Mouse (Mus musculus) heart, adult 2 months (tissue): ENCODE results near the gene Lhpp. TPM values are rescaled to one million over a fixed set of nuclear protein-coding genes. Genes with fewer than 3 reads are reported as not detected.
A peak's percentile ranks its signal among the peaks of the same experiment; 100 is the strongest.

Source experiments
- DNase-seq, 2 experiments: peaks; one replicate each; pipeline ENCODE4 v3.0.0; 2021
- H3K27ac ChIP-seq: fragments of 200-600 bp; 2 replicates; pipeline ENCODE4 v1.8.1; 2022
- H3K27me3 ChIP-seq: fragments of 200-500 bp; 2 replicates; pipeline ENCODE4 v1.6.1; 2012; ENCODE audit warnings: mild to moderate bottlenecking, low read length, inconsistent platforms, mixed read lengths; ENCODE audit not compliant: control insufficient read depth, insufficient read depth
- H3K36me3 ChIP-seq: fragments of 200-500 bp; 2 replicates; pipeline ENCODE4 v1.6.1; 2012; ENCODE audit warnings: low read length, inconsistent platforms; ENCODE audit not compliant: control insufficient read depth, insufficient read depth
- H3K4me1 ChIP-seq: fragments of 200-500 bp; 2 replicates; pipeline ENCODE4 v1.6.1; 2011; ENCODE audit warnings: low read length; ENCODE audit not compliant: control insufficient read depth, insufficient read depth
- H3K4me3 ChIP-seq: fragments of 200-600 bp; 2 replicates; pipeline ENCODE4 v1.8.1; 2022
- H3K79me2 ChIP-seq: fragments of 200-500 bp; replicated peaks from 2 replicates; pipeline ENCODE4 v1.6.1; 2012; ENCODE audit warnings: mild to moderate bottlenecking, inconsistent platforms, low read length, moderate library complexity, mixed read lengths; ENCODE audit not compliant: control insufficient read depth, insufficient read depth
- H3K9ac ChIP-seq: fragments of 200-500 bp; 2 replicates; pipeline ENCODE4 v1.6.1; 2012; ENCODE audit warnings: low read depth, mild to moderate bottlenecking, control low read depth, inconsistent platforms, low read length, mixed read lengths
- CTCF ChIP-seq: fragments of 200-600 bp; IDR thresholded peaks from 2 replicates; pipeline ENCODE4 v1.8.1; 2022; ENCODE audit warnings: antibody characterized with exemption, mild to moderate bottlenecking, moderate library complexity
- EP300 ChIP-seq: fragments of 200-500 bp; IDR thresholded peaks from 2 replicates; pipeline ENCODE4 v1.6.1; 2011; ENCODE audit warnings: low read depth, low read length, control low read depth; ENCODE audit not compliant: insufficient read depth
- POLR2A ChIP-seq: fragments of 200-500 bp; IDR thresholded peaks from 2 replicates; pipeline ENCODE4 v1.6.1; 2011; ENCODE audit warnings: mild to moderate bottlenecking, low read depth, low read length, control low read depth; ENCODE audit not compliant: insufficient read depth
- WGBS: fragments of 180-500 bp; shearing (Covaris S2); methylation state at CpG from one replicate; pipeline ENCODE4 v1.1.7; 2018; 5-methylcytosine and 5-hydroxymethylcytosine counted together
- intact Hi-C: fragments of 180-260 bp; cut with DNase I; formaldehyde crosslinking; loops from one replicate; pipeline ENCODE4 v1.15.1; 2025
- polyA plus RNA-seq: library from polyadenylated mRNA; depleted of rRNA; stranded (reverse); fragments of >200 nt; gene quantifications from 2 replicates; pipeline ENCODE4 v1.2.3, GENCODE M21; 2012
- total RNA-seq, 2 experiments: library from RNA; stranded (reverse); gene quantifications; 2 replicates each; pipeline ENCODE4 v1.2.3; 2021

The Lhpp gene
- total and polyA plus RNA-seq, 3 experiments = 13.8 to 22.0 (median 13.9) TPM

GRCm38 (mm10) chr7:132594325-132594724 lies 16.1 kb upstream of the Lhpp start:
- TF ChIP-seq POLR2A = no peak
- TF ChIP-seq CTCF = no peak
- TF ChIP-seq EP300 = no peak
- WGBS = 96% methylated on average over 2 of the region's 2 CpGs
- Histone ChIP-seq H3K27me3 (peaks cover 19% of the 10 kb centered on the region), H3K79me2 (no peaks in the 10 kb centered on the region), H3K4me3 (no peak overlapping the region), H3K4me1 (peaks cover 2% of the 10 kb centered on the region), H3K9ac (no peak overlapping the region), H3K36me3 (no peaks in the 10 kb centered on the region), H3K27ac (no peak overlapping the region)
- DNase-seq = no peak
- intact Hi-C loops = no loop called here

GRCm38 (mm10) chr7:132595787-132596186 lies 14.7 kb upstream of the Lhpp start:
- H3K36me3 ChIP-seq = no peaks in the 10 kb centered on the region
- no peak overlapping the region for H3K4me3 ChIP-seq
- 82% methylated on average over 3 of the region's 3 CpGs for WGBS
- intact Hi-C loops = no loop called here
- no peak overlapping the region for H3K9ac ChIP-seq
- H3K27ac ChIP-seq = no peak overlapping the region
- DNase-seq = no peak
- H3K79me2 ChIP-seq = no peaks in the 10 kb centered on the region
- H3K27me3 ChIP-seq = peaks cover 20% of the 10 kb centered on the region
- no peaks in the 10 kb centered on the region; the same call in 1 of the 2 replicates for H3K4me1 ChIP-seq
- TF ChIP-seq EP300 = no peak
- no peak for TF ChIP-seq CTCF
- TF ChIP-seq POLR2A = no peak

GRCm38 (mm10) chr7:132596557-132597250 lies 13.7 kb upstream of the Lhpp start:
- 13% methylated on average over 26 of the region's 26 CpGs for WGBS
- H3K27me3 ChIP-seq = peaks cover 20% of the 10 kb centered on the region
- peak overlapping the region; percentile 43 for H3K4me3 ChIP-seq
- TF ChIP-seq POLR2A = no peak
- peak; percentile 29 for TF ChIP-seq CTCF
- no peak for TF ChIP-seq EP300
- H3K27ac ChIP-seq = no peak overlapping the region
- intact Hi-C loops = no loop called here
- no peaks in the 10 kb centered on the region for H3K36me3 ChIP-seq
- H3K79me2 ChIP-seq = no peaks in the 10 kb centered on the region
- H3K4me1 ChIP-seq = no peaks in the 10 kb centered on the region; the same call in 1 of the 2 replicates
- no peak for DNase-seq
- peak overlapping the region; percentile 66 for H3K9ac ChIP-seq

GRCm38 (mm10) chr7:132597251-132598041 lies 13.0 kb upstream of the Lhpp start:
- Histone ChIP-seq H3K79me2 (no peaks in the 10 kb centered on the region), H3K27ac (no peak overlapping the region), H3K4me3 (peak overlapping the region; percentile 43), H3K36me3 (no peaks in the 10 kb centered on the region), H3K4me1 (no peaks in the 10 kb centered on the region; the same call in 1 of the 2 replicates), H3K9ac (peak overlapping the region; percentile 66), H3K27me3 (peaks cover 21% of the 10 kb centered on the region)
- WGBS = under 1% methylated on average over 60 of the region's 60 CpGs
- peak in 1 of 2 experiments; percentile 33 for DNase-seq
- intact Hi-C loops = no loop called here
- TF ChIP-seq POLR2A (no peak), CTCF (no peak), EP300 (no peak)

GRCm38 (mm10) chr7:132599071-132599975 lies 11.1 kb upstream of the Lhpp start, which contains the start of gene Nkx1-2:
Gene Nkx1-2, minus strand, starts transcription at chr7:132599637.
- H3K9ac ChIP-seq = no peak within 1 kb of the TSS

More at GRCm38 (mm10) chr7:132599071-132599975, 11.1 kb upstream of the Lhpp start, which contains the start of gene Nkx1-2:
- WGBS = 2% methylated on average over 52 of the region's 52 CpGs
- no peaks in the 10 kb centered on the region for H3K36me3 ChIP-seq
- H3K4me1 ChIP-seq = no peaks in the 10 kb centered on the region; the same call in 1 of the 2 replicates
- no peak for DNase-seq
- no peaks in the 10 kb centered on the region for H3K79me2 ChIP-seq
- no peak within 1 kb of the TSS for H3K27ac ChIP-seq
- no peak within 1 kb of the TSS; the same call in 1 of the 2 replicates for H3K4me3 ChIP-seq
- H3K27me3 ChIP-seq = peaks cover 21% of the 10 kb centered on the region
- intact Hi-C loops = no loop called here
- TF ChIP-seq POLR2A (no peak), CTCF (no peak), EP300 (no peak)
